Mouse (Mus musculus): ENCODE data around the gene Vstm5. TPM values are rescaled to one million over a fixed set of nuclear protein-coding genes. Genes with fewer than 3 reads are reported as not detected.

Gene Vstm5
- polyA plus RNA-seq, 1 experiment from 2014 or later = 29.5 TPM

DNA sequence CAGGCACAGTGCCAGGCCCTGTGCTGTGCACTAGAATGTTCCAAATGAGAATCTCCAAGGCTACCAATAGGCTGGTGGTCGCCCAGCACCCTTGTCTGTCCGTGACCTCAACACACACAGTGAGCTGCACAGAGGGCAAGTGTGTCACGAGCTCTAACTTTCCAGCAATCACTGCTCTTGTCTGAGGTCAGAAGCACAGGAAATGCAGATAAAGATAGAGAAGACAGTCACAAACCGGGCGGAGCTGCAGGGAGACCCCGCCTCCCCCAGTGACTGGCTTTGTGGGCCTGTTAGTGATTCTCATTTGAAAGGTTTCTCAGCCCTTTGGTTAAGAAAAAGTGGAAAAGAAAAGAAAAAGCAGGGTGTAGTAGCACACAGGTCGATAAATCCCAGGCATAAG lies 11.5 kb downstream of the Vstm5 start:
- no peaks in the 10 kb centered on the region for H3K4me1 ChIP-seq (ENCODE audit: control insufficient read depth, insufficient read depth, low read length)
- ATAC-seq = no peak
- no peak overlapping the region for H3K27ac ChIP-seq (ENCODE audit: low read length)
- WGBS = 81% methylated on average over 7 of the region's 7 CpGs
- no peaks in the 10 kb centered on the region for H3K27me3 ChIP-seq (ENCODE audit: control insufficient read depth, insufficient read depth, low read depth, low read length)
- no peak overlapping the region for H3K4me3 ChIP-seq (ENCODE audit: low read depth, low read length)
- H3K4me2 ChIP-seq (ENCODE audit: low read length) = no peak overlapping the region
- H3K36me3 ChIP-seq (ENCODE audit: control insufficient read depth, insufficient read depth, low read length) = no peaks in the 10 kb centered on the region
- H3K9ac ChIP-seq (ENCODE audit: low read depth, low read length) = no peak overlapping the region
- no peaks in the 10 kb centered on the region for H3K9me3 ChIP-seq (replicated peaks; ENCODE audit: control insufficient read depth, low read length, poor library complexity, severe bottlenecking)

DNA sequence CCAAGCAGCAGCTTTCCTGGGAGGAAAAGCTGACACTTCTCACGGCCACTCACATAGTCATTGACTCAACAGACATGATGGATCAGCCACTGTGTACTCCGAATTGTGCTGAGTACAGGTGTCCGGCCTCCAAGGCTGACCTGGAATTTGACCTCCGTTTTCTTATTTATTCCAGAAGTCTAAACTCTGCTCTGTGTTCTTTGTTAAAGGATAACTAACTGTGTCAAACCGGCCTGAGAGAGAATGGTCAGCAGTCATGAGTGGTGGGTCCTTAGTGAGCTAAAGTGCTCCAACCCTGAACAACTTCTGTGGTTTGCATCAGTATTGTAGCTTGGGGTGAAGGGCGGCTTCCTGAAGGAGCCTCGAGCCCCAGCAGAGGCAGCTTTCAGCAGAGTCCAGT lies 13.4 kb downstream of the Vstm5 start:
- WGBS = 84% methylated on average over 7 of the region's 7 CpGs
- ATAC-seq = no peak
- H3K4me3 ChIP-seq (ENCODE audit: low read depth, low read length) = no peak overlapping the region
- H3K4me1 ChIP-seq (ENCODE audit: control insufficient read depth, insufficient read depth, low read length) = no peaks in the 10 kb centered on the region
- no peak overlapping the region for H3K4me2 ChIP-seq (ENCODE audit: low read length)
- H3K9me3 ChIP-seq (replicated peaks; ENCODE audit: control insufficient read depth, low read length, poor library complexity, severe bottlenecking) = no peaks in the 10 kb centered on the region
- H3K36me3 ChIP-seq (ENCODE audit: control insufficient read depth, insufficient read depth, low read length) = no peaks in the 10 kb centered on the region
- H3K27me3 ChIP-seq (ENCODE audit: control insufficient read depth, insufficient read depth, low read depth, low read length) = no peaks in the 10 kb centered on the region
- no peak overlapping the region for H3K27ac ChIP-seq (ENCODE audit: low read length)
- no peak overlapping the region for H3K9ac ChIP-seq (ENCODE audit: low read depth, low read length)

DNA sequence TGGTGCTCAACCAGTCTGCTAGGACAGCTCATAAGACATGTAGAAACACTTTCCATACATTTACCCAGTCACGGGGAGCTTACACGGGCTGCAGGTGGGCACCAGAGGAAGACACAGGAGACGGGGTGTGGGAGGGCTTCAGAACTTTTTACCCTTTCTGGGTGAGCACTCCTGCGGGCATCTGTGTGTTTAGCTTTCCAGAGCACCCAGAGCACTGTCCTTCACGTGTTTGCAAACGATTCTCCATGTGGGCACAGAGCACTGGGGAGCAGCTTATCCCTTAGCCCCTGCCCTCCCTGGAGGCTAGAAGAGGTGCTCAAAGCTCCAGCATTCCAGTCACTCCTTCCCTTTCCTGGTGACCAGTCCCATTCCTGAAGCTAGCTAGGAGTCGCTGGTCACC lies 15.7 kb downstream of the Vstm5 start:
- no peak overlapping the region for H3K27ac ChIP-seq (ENCODE audit: low read length)
- no peak overlapping the region for H3K4me2 ChIP-seq (ENCODE audit: low read length)
- 83% methylated on average over 7 of the region's 7 CpGs for WGBS
- no peak overlapping the region for H3K9ac ChIP-seq (ENCODE audit: low read depth, low read length)
- H3K27me3 ChIP-seq (ENCODE audit: control insufficient read depth, insufficient read depth, low read depth, low read length) = no peaks in the 10 kb centered on the region
- H3K4me3 ChIP-seq (ENCODE audit: low read depth, low read length) = no peak overlapping the region
- H3K4me1 ChIP-seq (ENCODE audit: control insufficient read depth, insufficient read depth, low read length) = no peaks in the 10 kb centered on the region
- H3K36me3 ChIP-seq (ENCODE audit: control insufficient read depth, insufficient read depth, low read length) = 0 out of 2 replicates have a peak, but pooled peaks cover 6% of the 10 kb centered on the region
- no peaks in the 10 kb centered on the region for H3K9me3 ChIP-seq (replicated peaks; ENCODE audit: control insufficient read depth, low read length, poor library complexity, severe bottlenecking)
- ATAC-seq = no peak

DNA sequence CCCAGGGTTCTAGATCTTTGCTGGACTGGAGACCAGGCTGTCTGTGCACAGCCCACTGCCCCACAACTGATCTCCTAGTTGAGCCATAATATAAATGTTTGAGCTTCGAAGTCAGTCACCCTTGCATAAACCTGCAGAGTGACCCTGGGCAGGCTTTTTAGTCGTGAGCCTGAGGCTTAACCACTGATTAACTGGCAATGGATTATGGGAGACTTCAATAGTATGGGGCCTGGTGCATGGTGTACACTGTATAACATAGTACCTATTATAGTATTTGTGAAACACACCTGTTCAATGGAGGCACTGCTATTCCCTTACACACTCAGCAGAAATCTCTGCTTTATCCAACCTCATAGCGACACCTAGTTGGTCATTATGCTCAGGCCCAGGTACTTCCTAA lies 17.4 kb downstream of the Vstm5 start:
- no peaks in the 10 kb centered on the region for H3K27me3 ChIP-seq (ENCODE audit: control insufficient read depth, insufficient read depth, low read depth, low read length)
- H3K27ac ChIP-seq (ENCODE audit: low read length) = no peak overlapping the region
- WGBS = 76% methylated on average over 3 of the region's 3 CpGs
- no peak overlapping the region for H3K4me3 ChIP-seq (ENCODE audit: low read depth, low read length)
- no peak overlapping the region for H3K4me2 ChIP-seq (ENCODE audit: low read length)
- no peaks in the 10 kb centered on the region for H3K4me1 ChIP-seq (ENCODE audit: control insufficient read depth, insufficient read depth, low read length)
- H3K9ac ChIP-seq (ENCODE audit: low read depth, low read length) = no peak overlapping the region
- no peaks in the 10 kb centered on the region for H3K9me3 ChIP-seq (replicated peaks; ENCODE audit: control insufficient read depth, low read length, poor library complexity, severe bottlenecking)
- H3K36me3 ChIP-seq (ENCODE audit: control insufficient read depth, insufficient read depth, low read length) = peaks cover 14% of the 10 kb centered on the region; the same call in 1 of the 2 replicates
- ATAC-seq = no peak

DNA sequence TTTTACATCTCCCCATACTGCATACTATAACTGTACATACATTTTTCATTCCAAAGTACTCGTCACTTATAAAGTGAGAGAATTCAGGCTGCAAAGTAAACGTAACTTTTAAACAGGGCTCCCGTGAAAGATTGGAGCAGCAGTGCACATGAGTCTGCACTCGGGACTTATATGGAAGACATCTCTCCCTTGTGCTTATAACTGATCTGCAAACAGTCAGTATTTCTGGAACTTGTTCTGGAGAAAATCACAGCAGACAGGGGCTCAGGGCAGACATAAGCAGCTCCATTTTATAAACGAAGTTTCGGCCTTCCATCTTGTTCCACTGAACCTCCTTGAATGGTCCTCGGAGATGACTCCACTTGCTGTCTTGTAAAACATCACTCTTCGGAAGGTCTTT lies 23.1 kb downstream of the Vstm5 start:
- no peaks in the 10 kb centered on the region for H3K27me3 ChIP-seq (ENCODE audit: control insufficient read depth, insufficient read depth, low read depth, low read length)
- no peaks in the 10 kb centered on the region for H3K4me1 ChIP-seq (ENCODE audit: control insufficient read depth, insufficient read depth, low read length)
- ATAC-seq = no peak
- H3K36me3 ChIP-seq (ENCODE audit: control insufficient read depth, insufficient read depth, low read length) = peaks cover 63% of the 10 kb centered on the region
- no peak overlapping the region for H3K4me2 ChIP-seq (ENCODE audit: low read length)
- 95% methylated on average over 8 of the region's 8 CpGs for WGBS
- no peak overlapping the region for H3K27ac ChIP-seq (ENCODE audit: low read length)
- H3K9me3 ChIP-seq (replicated peaks; ENCODE audit: control insufficient read depth, low read length, poor library complexity, severe bottlenecking) = no peaks in the 10 kb centered on the region
- no peak overlapping the region for H3K9ac ChIP-seq (ENCODE audit: low read depth, low read length)
- H3K4me3 ChIP-seq (ENCODE audit: low read depth, low read length) = no peak overlapping the region

DNA sequence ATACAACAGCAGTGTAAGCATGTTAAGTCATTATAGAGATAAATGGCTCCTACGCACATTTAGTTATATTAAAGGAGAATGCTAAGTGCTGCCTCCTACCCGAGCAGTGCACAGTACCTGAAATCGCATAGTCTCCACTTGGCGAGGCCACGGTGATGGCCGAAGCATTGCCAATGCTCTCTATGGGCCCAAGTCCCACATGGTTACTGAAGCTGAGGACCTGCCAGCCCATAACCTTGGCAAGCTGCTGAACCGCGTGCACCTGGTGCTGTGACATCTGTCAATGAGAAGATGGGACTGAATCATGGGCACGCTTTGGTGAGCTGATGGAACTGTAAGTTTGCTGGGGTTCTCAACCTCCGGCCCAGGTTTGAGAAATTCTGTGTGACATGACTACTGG lies 24.6 kb downstream of the Vstm5 start:
- WGBS = 97% methylated on average over 10 of the region's 10 CpGs
- ATAC-seq = no peak

DNA sequence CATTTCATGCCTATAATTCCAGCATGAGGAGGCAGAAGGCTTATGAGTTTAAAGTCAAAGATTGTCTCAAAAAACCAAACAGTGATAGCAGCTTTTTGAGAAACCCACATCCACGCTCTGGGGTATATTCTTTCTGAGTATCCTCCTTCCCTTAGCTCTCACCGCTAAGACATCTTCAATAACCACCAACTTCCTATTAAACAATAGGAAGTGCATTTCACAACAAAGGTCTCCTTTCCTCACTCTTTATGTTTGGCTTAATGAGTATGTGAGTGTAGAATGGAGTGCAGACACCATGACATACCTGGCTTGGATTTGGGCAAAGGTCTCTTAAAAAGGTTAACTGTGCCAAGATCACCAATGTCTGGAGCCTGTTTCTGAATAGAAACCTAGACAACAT lies 35.1 kb downstream of the Vstm5 start:
- no peak overlapping the region for H3K4me3 ChIP-seq (ENCODE audit: low read depth, low read length)
- H3K4me1 ChIP-seq (ENCODE audit: control insufficient read depth, insufficient read depth, low read length) = peaks cover 12% of the 10 kb centered on the region
- no peak overlapping the region for H3K4me2 ChIP-seq (ENCODE audit: low read length)
- H3K9me3 ChIP-seq (replicated peaks; ENCODE audit: control insufficient read depth, low read length, poor library complexity, severe bottlenecking) = no peaks in the 10 kb centered on the region
- peaks cover 39% of the 10 kb centered on the region for H3K36me3 ChIP-seq (ENCODE audit: control insufficient read depth, insufficient read depth, low read length)
- H3K9ac ChIP-seq (ENCODE audit: low read depth, low read length) = no peak overlapping the region
- H3K27ac ChIP-seq (ENCODE audit: low read length) = no peak overlapping the region
- H3K27me3 ChIP-seq (ENCODE audit: control insufficient read depth, insufficient read depth, low read depth, low read length) = no peaks in the 10 kb centered on the region
- 99% methylated on average over 2 of the region's 2 CpGs for WGBS
- ATAC-seq = no peak

More for the DNA sequence above, 24.6 kb downstream of the Vstm5 start:
- no peaks in the 10 kb centered on the region for H3K4me1 ChIP-seq (ENCODE audit: control insufficient read depth, insufficient read depth, low read length)
- no peak overlapping the region for H3K4me3 ChIP-seq (ENCODE audit: low read depth, low read length)
- H3K27ac ChIP-seq (ENCODE audit: low read length) = no peak overlapping the region
- no peak overlapping the region for H3K9ac ChIP-seq (ENCODE audit: low read depth, low read length)
- no peaks in the 10 kb centered on the region for H3K9me3 ChIP-seq (replicated peaks; ENCODE audit: control insufficient read depth, low read length, poor library complexity, severe bottlenecking)
- H3K36me3 ChIP-seq (ENCODE audit: control insufficient read depth, insufficient read depth, low read length) = peaks cover 63% of the 10 kb centered on the region
- H3K27me3 ChIP-seq (ENCODE audit: control insufficient read depth, insufficient read depth, low read depth, low read length) = no peaks in the 10 kb centered on the region
- no peak overlapping the region for H3K4me2 ChIP-seq (ENCODE audit: low read length)

DNA sequence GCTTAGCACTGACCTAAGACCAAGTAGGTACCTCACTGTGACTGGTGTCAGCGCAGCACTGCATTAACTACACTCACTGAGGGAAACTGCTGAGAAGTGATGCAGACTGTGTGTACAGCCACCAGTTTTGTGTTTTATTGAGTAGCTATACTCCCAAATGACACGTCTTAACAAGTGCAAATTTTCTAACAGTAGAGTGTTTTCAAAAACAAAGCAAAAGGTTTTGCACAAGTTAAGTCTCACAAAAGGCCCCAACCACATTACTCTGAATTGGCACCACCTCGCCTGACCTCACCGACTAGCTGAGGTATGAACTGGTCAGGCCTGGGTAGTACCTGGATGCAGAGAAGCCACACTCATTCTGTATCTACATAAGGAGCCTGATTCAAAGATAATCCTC lies 38.0 kb downstream of the Vstm5 start:
- H3K27ac ChIP-seq (ENCODE audit: low read length) = no peak overlapping the region
- H3K4me1 ChIP-seq (ENCODE audit: control insufficient read depth, insufficient read depth, low read length) = peaks cover 20% of the 10 kb centered on the region
- no peak overlapping the region for H3K9ac ChIP-seq (ENCODE audit: low read depth, low read length)
- H3K27me3 ChIP-seq (ENCODE audit: control insufficient read depth, insufficient read depth, low read depth, low read length) = no peaks in the 10 kb centered on the region
- WGBS = 97% methylated on average over 4 of the region's 4 CpGs
- H3K4me3 ChIP-seq (ENCODE audit: low read depth, low read length) = no peak overlapping the region
- ATAC-seq = no peak
- no peaks in the 10 kb centered on the region for H3K9me3 ChIP-seq (replicated peaks; ENCODE audit: control insufficient read depth, low read length, poor library complexity, severe bottlenecking)
- H3K4me2 ChIP-seq (ENCODE audit: low read length) = no peak overlapping the region
- peaks cover 27% of the 10 kb centered on the region for H3K36me3 ChIP-seq (ENCODE audit: control insufficient read depth, insufficient read depth, low read length)

DNA sequence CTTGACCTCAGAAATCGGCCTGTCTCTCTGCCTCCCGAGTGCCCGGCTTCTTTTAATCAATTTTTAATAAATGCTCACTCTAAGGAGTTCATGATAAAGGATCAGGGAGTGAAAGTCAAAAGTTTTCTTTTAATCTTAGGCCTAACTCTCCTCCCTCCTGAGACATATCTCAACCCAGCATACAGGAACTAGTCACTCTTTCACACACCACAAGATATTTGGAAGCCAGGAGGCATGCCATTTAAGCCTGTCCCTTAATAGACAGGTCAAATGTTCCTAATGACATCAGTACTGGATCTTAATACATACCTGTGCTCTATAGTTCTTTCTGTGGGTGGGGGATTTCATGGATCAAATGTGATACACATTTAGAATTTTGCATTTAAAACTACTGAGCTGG lies 39.5 kb downstream of the Vstm5 start:
- ATAC-seq = no peak
- Histone ChIP-seq H3K27me3 (ENCODE audit: control insufficient read depth, insufficient read depth, low read depth, low read length) (no peaks in the 10 kb centered on the region), H3K27ac (ENCODE audit: low read length) (no peak overlapping the region), H3K4me2 (ENCODE audit: low read length) (peak overlapping the region; percentile 56), H3K4me1 (ENCODE audit: control insufficient read depth, insufficient read depth, low read length) (peaks cover 20% of the 10 kb centered on the region), H3K9me3 (replicated peaks; ENCODE audit: control insufficient read depth, low read length, poor library complexity, severe bottlenecking) (no peaks in the 10 kb centered on the region), H3K36me3 (ENCODE audit: control insufficient read depth, insufficient read depth, low read length) (peaks cover 21% of the 10 kb centered on the region), H3K4me3 (ENCODE audit: low read depth, low read length) (no peak overlapping the region; the same call in 1 of the 2 replicates), H3K9ac (ENCODE audit: low read depth, low read length) (no peak overlapping the region)
- WGBS = 97% methylated on average over 3 of the region's 3 CpGs

Data from midbrain, embryonic 16.5 days (tissue).